Mouse (Mus musculus) neural tube, embryonic 13.5 days (tissue): Measurements from ENCODE around the gene Ccng2. TPM values are rescaled to one million over a fixed set of nuclear protein-coding genes. Genes with fewer than 3 reads are reported as not detected.

Experiments
- ATAC-seq: fragments of 200-750 bp; cut with Nextera tagmentation; 2 replicates; pipeline ENCODE4 v1.8.0; 2017; ENCODE audit warnings: low read depth, mild to moderate bottlenecking, moderate TSS enrichment, moderate library complexity
- H3K27ac ChIP-seq: fragments of 300-500 bp; sonication (generic); replicated peaks from 2 replicates; pipeline ENCODE4 v1.5.1; 2015; ENCODE audit warnings: moderate library complexity, mild to moderate bottlenecking, inconsistent platforms
- H3K27me3 ChIP-seq: fragments of 300-500 bp; sonication (generic); 2 replicates; pipeline ENCODE4 v1.6.1; 2015; ENCODE audit warnings: mild to moderate bottlenecking, inconsistent platforms
- H3K36me3 ChIP-seq: fragments of 300-500 bp; sonication (generic); 2 replicates; pipeline ENCODE4 v1.6.1; 2015; ENCODE audit warnings: mild to moderate bottlenecking, inconsistent platforms
- H3K4me1 ChIP-seq: fragments of 300-500 bp; sonication (generic); replicated peaks from 2 replicates; pipeline ENCODE4 v1.6.1; 2015; ENCODE audit warnings: inconsistent platforms
- H3K4me2 ChIP-seq: fragments of 300-500 bp; sonication (generic); 2 replicates; pipeline ENCODE4 v1.6.1; 2015; ENCODE audit warnings: inconsistent platforms, mild to moderate bottlenecking, moderate library complexity
- H3K4me3 ChIP-seq: fragments of 300-500 bp; sonication (generic); 2 replicates; pipeline ENCODE4 v1.5.1; 2015; ENCODE audit warnings: mild to moderate bottlenecking, inconsistent platforms
- H3K9ac ChIP-seq: fragments of 300-500 bp; sonication (generic); 2 replicates; pipeline ENCODE4 v1.6.1; 2015; ENCODE audit warnings: moderate library complexity, mild to moderate bottlenecking, inconsistent platforms
- H3K9me3 ChIP-seq: fragments of 300-500 bp; sonication (generic); 2 replicates; pipeline ENCODE4 v1.6.1; 2016; ENCODE audit warnings: inconsistent platforms
- WGBS: fragments of 180-500 bp; shearing (Covaris S2); methylation state at CpG from one replicate; pipeline ENCODE4 v1.1.7; 2015; 5-methylcytosine and 5-hydroxymethylcytosine counted together
- polyA plus RNA-seq: library from polyadenylated mRNA; unstranded; fragments of >200 nt; fragmentation: Nextera tagmentation; extraction: Ambion mirVana; gene quantifications from 2 replicates; pipeline ENCODE4 v1.2.1, GENCODE M21; 2015

Gene Ccng2
- polyA plus RNA-seq, 1 experiment from 2014 or later: 110 TPM

DNA sequence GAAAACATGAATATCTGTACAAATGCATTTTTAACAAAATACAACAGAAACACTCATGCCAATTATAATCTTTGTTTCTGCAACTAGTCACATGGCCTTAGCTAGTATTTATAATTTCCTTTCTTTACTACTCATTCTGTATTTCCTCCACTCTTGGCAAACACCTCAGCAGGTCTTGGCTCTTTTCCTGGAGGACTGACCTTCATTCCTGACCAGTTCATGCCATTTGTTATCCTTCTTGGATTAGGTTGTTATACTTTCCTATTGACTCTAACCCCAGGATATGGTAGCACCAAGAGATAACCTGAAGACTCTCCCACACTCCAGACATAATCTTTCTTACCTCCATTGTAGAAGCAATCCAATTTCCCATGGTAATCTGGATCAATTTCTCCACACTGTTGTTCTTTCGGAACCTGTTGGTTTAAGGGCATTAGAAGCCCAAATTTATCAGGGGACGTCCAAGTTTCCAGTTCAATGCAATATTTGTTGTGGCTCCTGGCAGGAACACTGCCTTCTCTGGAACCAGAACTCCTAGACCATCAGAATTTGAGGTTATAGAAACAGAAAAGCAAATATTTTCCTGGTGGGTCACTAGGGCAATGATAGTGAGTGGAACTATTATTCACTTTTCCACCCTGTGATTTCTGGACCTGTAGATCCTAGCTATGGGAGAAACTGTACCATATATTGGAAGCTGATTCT is 38.2 kb downstream of the Ccng2 start:
- Histone ChIP-seq H3K9me3 (peaks cover 8% of the 10 kb centered on the region; the same call in 1 of the 2 replicates), H3K9ac (no peak overlapping the region), H3K27ac (no peak overlapping the region), H3K4me2 (no peak overlapping the region), H3K4me3 (no peak overlapping the region), H3K36me3 (no peaks in the 10 kb centered on the region), H3K27me3 (no peaks in the 10 kb centered on the region), H3K4me1 (no peaks in the 10 kb centered on the region)
- WGBS: 82% methylated on average over 2 of the region's 2 CpGs
- ATAC-seq: no peak

DNA sequence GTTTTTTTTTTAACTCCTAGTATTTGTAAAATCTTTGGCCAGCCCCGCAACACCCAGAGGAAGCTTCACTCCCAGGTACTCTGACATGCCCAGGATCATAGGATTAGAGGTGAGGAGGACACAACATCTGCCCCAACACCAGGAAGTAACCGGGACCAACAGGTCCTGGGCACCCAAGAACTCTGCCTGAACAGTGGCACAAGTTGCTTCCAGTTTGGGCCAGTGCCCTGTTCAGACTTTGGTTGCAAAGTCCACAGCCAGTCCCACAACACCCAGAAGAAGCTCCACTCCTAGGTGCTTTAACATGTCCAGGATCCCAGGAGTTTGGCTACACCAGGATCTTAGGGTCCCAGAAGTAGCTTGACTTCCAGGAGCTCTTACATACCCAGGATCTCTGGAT is 41.9 kb downstream of the Ccng2 start:
- no peaks in the 10 kb centered on the region for H3K9me3 ChIP-seq
- H3K36me3 ChIP-seq: no peaks in the 10 kb centered on the region
- no peak overlapping the region for H3K27ac ChIP-seq
- H3K4me2 ChIP-seq: no peak overlapping the region
- no peaks in the 10 kb centered on the region for H3K4me1 ChIP-seq
- no peak for ATAC-seq
- H3K27me3 ChIP-seq: no peaks in the 10 kb centered on the region
- WGBS: 94% methylated on average over 2 of the region's 2 CpGs
- no peak overlapping the region for H3K9ac ChIP-seq
- H3K4me3 ChIP-seq: no peak overlapping the region

DNA sequence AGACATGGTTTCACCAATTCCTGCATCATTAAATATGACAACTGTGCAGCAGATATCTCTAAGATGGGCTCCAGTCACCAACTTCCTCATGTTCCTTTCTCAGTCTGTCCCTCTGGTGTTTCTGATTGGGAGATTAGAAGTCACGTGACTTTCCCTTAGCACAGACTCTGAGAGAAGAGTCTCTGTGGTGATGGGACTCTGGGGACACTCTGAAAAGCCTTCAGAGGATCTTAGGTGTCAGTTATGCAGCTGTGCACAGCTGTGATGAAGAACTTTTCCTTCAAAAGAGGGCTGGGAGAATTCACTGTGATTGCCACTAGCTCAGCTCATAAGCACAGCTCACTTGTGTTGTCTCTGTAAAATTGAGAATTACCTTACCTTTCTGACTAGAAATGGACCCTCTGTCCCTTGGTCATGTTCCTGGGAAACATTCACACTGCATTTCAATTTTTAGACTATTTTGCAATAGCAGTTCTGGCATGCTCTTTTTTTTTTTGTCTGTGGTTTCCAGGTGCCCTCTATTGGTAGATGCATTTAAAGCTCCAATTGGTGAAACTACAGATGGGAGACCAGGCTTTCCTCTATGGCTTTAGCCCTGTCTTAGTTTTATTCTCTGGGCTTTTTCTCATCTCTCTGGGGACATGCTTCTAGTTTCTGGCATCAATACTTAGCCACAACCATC is 56.4 kb downstream of the Ccng2 start:
- H3K27ac ChIP-seq: no peak overlapping the region
- H3K4me1 ChIP-seq: no peaks in the 10 kb centered on the region
- H3K9me3 ChIP-seq: no peaks in the 10 kb centered on the region
- no peak overlapping the region for H3K4me3 ChIP-seq
- H3K4me2 ChIP-seq: no peak overlapping the region
- no peak overlapping the region for H3K9ac ChIP-seq
- WGBS: 61% methylated on average over 1 of the region's 1 CpGs
- H3K27me3 ChIP-seq: no peaks in the 10 kb centered on the region
- ATAC-seq: no peak
- H3K36me3 ChIP-seq: no peaks in the 10 kb centered on the region

Other genes starting within 250 kb of the Ccng2 start
- not detected in 2 replicates for gene Sowahb, start 222.2 kb upstream of the Ccng2 start, polyA plus RNA-seq
- 156 and 189 TPM in 2 replicates for gene Sept11, start 173.8 kb upstream of the Ccng2 start, polyA plus RNA-seq
- 140 and 142 TPM in 2 replicates for gene Ccni, start 60.8 kb upstream of the Ccng2 start, polyA plus RNA-seq
- 1.7 and 3.3 TPM in 2 replicates for gene 2010109A12Rik, start 60.7 kb upstream of the Ccng2 start, polyA plus RNA-seq